Mouse (Mus musculus): ENCODE data around the gene Ttc7b.

- TF ChIP-seq CTCF (IDR thresholded peaks at IDR 0.05; ENCODE audit: low read depth) (no peak), EP300 (optimal IDR thresholded peaks at IDR 0.05) (no peak)
Observed at GRCm38 (mm10) chr12:100382526-100382925, 138.1 kb downstream of the Ttc7b start.
